ENCODE assay signal across 10 mouse cellular contexts in genomic region chr1:168423389-168423930, GRCm38 (mm10). TPM values are rescaled to one million over a fixed set of nuclear protein-coding genes. Genes with fewer than 3 reads are reported as not detected.
DNase-seq lines count a peak whose midpoint lies in the region; ATAC-seq and TF ChIP-seq lines count a peak whose summit lies in the region.
"Had no signal": no experiment of that assay in that cellular context is flagged by ENCODE, and none has a peak within 500 bp of the region (broad histone marks: within the 10 kb centered on the region; RNA-seq: fewer than 3 reads in every experiment).

No protein-coding gene starts in this region.

- peaks cover 28% of the 10 kb centered on the region for H3K36me3 ChIP-seq in heart, embryonic 12.5 days
- no peaks in the 10 kb centered on the region for H3K36me3 ChIP-seq in lung, postnatal 0 days (ENCODE audit: insufficient read depth, low read length)
- peaks cover 3% of the 10 kb centered on the region for H3K36me3 ChIP-seq in forebrain, postnatal 0 days (ENCODE audit: insufficient read depth)
- peaks cover 10% of the 10 kb centered on the region; the same call in 1 of the 2 replicates for H3K36me3 ChIP-seq in neural tube, embryonic 13.5 days

- 50% methylated on average over 11 of the region's 11 CpGs for WGBS in heart, embryonic 12.5 days
- 37% methylated on average over 11 of the region's 11 CpGs for WGBS in lung, postnatal 0 days
- 37% methylated on average over 11 of the region's 11 CpGs for WGBS in forebrain, postnatal 0 days
- 78% methylated on average over 11 of the region's 11 CpGs for WGBS in neural tube, embryonic 13.5 days

- no peak overlapping the region for H3K4me3 ChIP-seq in heart, embryonic 12.5 days
- H3K4me3 ChIP-seq in lung, postnatal 0 days (ENCODE audit: low read depth, low read length): no peak overlapping the region
- peak overlapping the region; percentile 77 for H3K4me3 ChIP-seq in forebrain, postnatal 0 days (ENCODE audit: low read depth, low read length)
- H3K4me3 ChIP-seq in neural tube, embryonic 13.5 days: no peak overlapping the region

- peak overlapping the region; percentile 42 for H3K4me2 ChIP-seq in heart, embryonic 12.5 days
- 0 out of 2 replicates have a peak overlapping the region, but pooled peaks have one; percentile 17 for H3K4me2 ChIP-seq in lung, postnatal 0 days (replicated peaks; ENCODE audit: low read depth, low read length)
- peak overlapping the region; percentile 73 for H3K4me2 ChIP-seq in forebrain, postnatal 0 days (ENCODE audit: low read depth)
- 0 out of 2 replicates have a peak overlapping the region, but pooled peaks have one; percentile 13 for H3K4me2 ChIP-seq in neural tube, embryonic 13.5 days

- no peaks in the 10 kb centered on the region for H3K27me3 ChIP-seq in heart, embryonic 12.5 days (replicated peaks)
- no peaks in the 10 kb centered on the region for H3K27me3 ChIP-seq in lung, postnatal 0 days (replicated peaks; ENCODE audit: insufficient read depth, low read length)
- H3K27me3 ChIP-seq in forebrain, postnatal 0 days (ENCODE audit: insufficient read depth, low read length): no peaks in the 10 kb centered on the region
- no peaks in the 10 kb centered on the region for H3K27me3 ChIP-seq in neural tube, embryonic 13.5 days
- H3K27me3 ChIP-seq: CH12.LX had no signal

- H3K27ac ChIP-seq in heart, embryonic 12.5 days (ENCODE audit: poor library complexity, severe bottlenecking): peak overlapping the region; percentile 45
- H3K27ac ChIP-seq in lung, postnatal 0 days (ENCODE audit: low read length): no peak overlapping the region
- H3K27ac ChIP-seq in forebrain, postnatal 0 days (ENCODE audit: low read depth, low read length): peak overlapping the region; percentile 47
- no peak overlapping the region for H3K27ac ChIP-seq in neural tube, embryonic 13.5 days (replicated peaks)

- H3K9ac ChIP-seq in heart, embryonic 12.5 days: peak overlapping the region; percentile 21
- no peak overlapping the region for H3K9ac ChIP-seq in lung, postnatal 0 days (replicated peaks; ENCODE audit: low read depth)
- H3K9ac ChIP-seq in forebrain, postnatal 0 days: peak overlapping the region; percentile 99
- 0 out of 2 replicates have a peak overlapping the region, but pooled peaks have one; percentile 22 for H3K9ac ChIP-seq in neural tube, embryonic 13.5 days

- ATAC-seq in heart, embryonic 12.5 days (ENCODE audit: insufficient number of reproducible peaks, low FRiP score): no peak
- ATAC-seq in lung, postnatal 0 days: peak; percentile 28; the same call in 1 of the 2 replicates
- no peak for ATAC-seq in forebrain, postnatal 0 days
- ATAC-seq in neural tube, embryonic 13.5 days (ENCODE audit: low read depth): no peak

- no peak for DNase-seq in heart, postnatal 10 days
- DNase-seq in lung, postnatal 0 days (ENCODE audit: low spot score): peak; percentile 31
- DNase-seq in lung, postnatal 14 days: no peak
- DNase-seq in forebrain, postnatal 0 days: no peak
- DNase-seq in frontal cortex, postnatal 25 days (ENCODE audit: low spot score in 2 of 2): no peak
- DNase-seq in layer of hippocampus, adult 18-20 months (ENCODE audit: low spot score in 2 of 2): no peak
- DNase-seq: cerebellum, adult 9-10 months had no signal

- H3K4me1 ChIP-seq in heart, embryonic 12.5 days (replicated peaks): peaks cover 60% of the 10 kb centered on the region
- no peaks in the 10 kb centered on the region; the same call in 1 of the 2 replicates for H3K4me1 ChIP-seq in lung, postnatal 0 days (ENCODE audit: insufficient read depth, low read depth, low read length)
- H3K4me1 ChIP-seq in forebrain, postnatal 0 days (ENCODE audit: insufficient read depth): peaks cover 19% of the 10 kb centered on the region
- H3K4me1 ChIP-seq in neural tube, embryonic 13.5 days (replicated peaks): peaks cover 62% of the 10 kb centered on the region

- TF ChIP-seq CTCF in lung, postnatal 0 days (IDR thresholded peaks at IDR 0.05): no peak
- no peak for TF ChIP-seq CTCF in forebrain, postnatal 0 days (IDR thresholded peaks at IDR 0.05; ENCODE audit: low read depth)

- H3K9me3 ChIP-seq in heart, embryonic 12.5 days (replicated peaks): no peaks in the 10 kb centered on the region
- no peaks in the 10 kb centered on the region for H3K9me3 ChIP-seq in lung, postnatal 0 days (ENCODE audit: low read length)
- no peaks in the 10 kb centered on the region for H3K9me3 ChIP-seq in forebrain, postnatal 0 days (ENCODE audit: low read length)
- H3K9me3 ChIP-seq in neural tube, embryonic 13.5 days: no peaks in the 10 kb centered on the region

- no peak for TF ChIP-seq EP300 in lung, postnatal 0 days (IDR thresholded peaks at IDR 0.05)

- intact Hi-C loops in heart, postnatal 10 days (cut with DNase I): no loop called here

RNA-seq across cellular contexts. Expression of gene Pbx1, which starts 8.6 kb away (rescaled TPM):
- 26.2 and 26.3 TPM in 2 replicates for polyA plus RNA-seq in heart, embryonic 12.5 days (2016; fragmentation: Nextera tagmentation; extraction: Ambion mirVana)
- 10 to 100 TPM; 67.4 to 78.3 TPM for total RNA-seq in heart, postnatal 10 days (2021)
- 23.9 and 32.5 TPM in 2 replicates for polyA plus RNA-seq in lung, postnatal 0 days (2015; fragmentation: Nextera tagmentation; extraction: Ambion mirVana)
- total RNA-seq in forebrain, postnatal 0 days (2014; rRNA removed): 79.2 and 95.9 TPM in 2 replicates
- polyA plus RNA-seq in forebrain, postnatal 0 days (2015; fragmentation: Nextera tagmentation; extraction: Ambion mirVana): 52.6 and 60.5 TPM in 2 replicates
- 34.4 and 37.0 TPM in 2 replicates for polyA plus RNA-seq in neural tube, embryonic 13.5 days (2015; fragmentation: Nextera tagmentation; extraction: Ambion mirVana)
- total RNA-seq in layer of hippocampus, adult 18-20 months (2021): 100 to 1,000 TPM; 122 to 127 TPM
- total RNA-seq: CH12.LX had no signal

Comparison
In these comparisons a context has a peak if more than half of its experiments do, and no peak if none do; other contexts are left out.
1. H3K27ac ChIP-seq: peak in heart, embryonic 12.5 days (single experiment) and forebrain, postnatal 0 days (single experiment); none in lung, postnatal 0 days (single experiment) and neural tube, embryonic 13.5 days (single experiment).
2. H3K4me2 ChIP-seq: peak in every context shown above with its lines; median percentile 73 in forebrain, postnatal 0 days; 42 in heart, embryonic 12.5 days; 17 in lung, postnatal 0 days; 13 in neural tube, embryonic 13.5 days.